Mouse (Mus musculus): ENCODE data around the gene Ifnk. TPM values are rescaled to one million over a fixed set of nuclear protein-coding genes. Genes with fewer than 3 reads are reported as not detected.
A peak's percentile ranks its signal among the peaks of the same experiment; 100 is the strongest.

Gene Ifnk
- total RNA-seq, 2 experiments from 2014 or later: not detected

DNA sequence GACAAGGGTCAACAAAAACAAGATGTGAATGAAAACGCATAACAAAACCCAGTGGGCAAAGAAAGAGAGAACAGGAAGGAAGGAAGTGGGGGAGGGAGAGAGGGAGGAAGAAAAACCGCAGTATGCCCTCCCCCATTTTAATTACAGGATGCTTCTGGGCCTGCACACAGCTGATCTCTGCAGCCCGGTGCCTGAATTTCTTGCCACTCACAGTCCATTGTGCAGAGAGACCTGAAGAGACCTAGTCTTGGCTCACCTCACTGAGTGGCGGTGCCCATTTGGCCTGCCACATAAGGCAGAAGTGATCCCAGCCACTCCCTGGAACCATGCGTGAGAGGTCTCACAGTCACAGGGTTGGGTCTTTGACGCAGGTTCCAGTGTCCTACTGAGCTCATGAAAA, 13.8 kb upstream of the Ifnk start:
- DNase-seq (ENCODE audit: low spot score in 2 of 2): no peak

- DNase-seq (ENCODE audit: low spot score in 2 of 2): no peak
These were observed 11.5 kb upstream of the Ifnk start for GRCm38 (mm10) chr4:35140317-35140716.

- DNase-seq (ENCODE audit: low spot score in 2 of 2): no peak
These were observed 8.3 kb upstream of the Ifnk start for GRCm38 (mm10) chr4:35143472-35144102.

DNA sequence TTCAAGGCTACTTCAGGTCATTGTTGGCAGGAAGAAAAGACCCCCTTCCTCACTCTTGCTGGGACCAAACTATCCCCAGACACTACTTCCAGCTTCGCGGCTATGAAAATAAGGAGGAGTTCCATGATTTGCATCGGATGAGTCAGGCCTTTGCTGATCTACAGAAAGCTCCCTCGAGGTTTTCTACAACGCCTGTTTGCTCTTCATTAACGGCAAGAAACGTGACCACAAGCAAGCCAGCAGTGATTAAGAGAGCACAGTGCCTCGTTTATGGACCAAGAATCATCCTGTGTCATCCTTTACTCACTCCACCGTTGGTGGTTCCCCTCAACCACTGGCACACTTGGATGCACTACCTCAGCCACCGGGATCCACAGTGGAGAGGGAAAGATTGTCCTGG, 6.1 kb upstream of the Ifnk start:
- DNase-seq (ENCODE audit: low spot score in 2 of 2): no peak

- DNase-seq (ENCODE audit: low spot score in 2 of 2): no peak
These were observed 5.3 kb upstream of the Ifnk start for GRCm38 (mm10) chr4:35146597-35146996.

GRCm38 (mm10) chr4:35148326-35148725, 3.5 kb upstream of the Ifnk start:
- no peak for DNase-seq (ENCODE audit: low spot score in 2 of 2)

GRCm38 (mm10) chr4:35150706-35151105, 1.1 kb upstream of the Ifnk start:
- DNase-seq (ENCODE audit: low spot score in 2 of 2): no peak

- no peak for DNase-seq (ENCODE audit: low spot score in 2 of 2)
These were observed 2.2 kb downstream of the Ifnk start for GRCm38 (mm10) chr4:35154051-35154450.

- no peak for DNase-seq (ENCODE audit: low spot score in 2 of 2)
These were observed 3.5 kb downstream of the Ifnk start for GRCm38 (mm10) chr4:35155132-35155922.

DNA sequence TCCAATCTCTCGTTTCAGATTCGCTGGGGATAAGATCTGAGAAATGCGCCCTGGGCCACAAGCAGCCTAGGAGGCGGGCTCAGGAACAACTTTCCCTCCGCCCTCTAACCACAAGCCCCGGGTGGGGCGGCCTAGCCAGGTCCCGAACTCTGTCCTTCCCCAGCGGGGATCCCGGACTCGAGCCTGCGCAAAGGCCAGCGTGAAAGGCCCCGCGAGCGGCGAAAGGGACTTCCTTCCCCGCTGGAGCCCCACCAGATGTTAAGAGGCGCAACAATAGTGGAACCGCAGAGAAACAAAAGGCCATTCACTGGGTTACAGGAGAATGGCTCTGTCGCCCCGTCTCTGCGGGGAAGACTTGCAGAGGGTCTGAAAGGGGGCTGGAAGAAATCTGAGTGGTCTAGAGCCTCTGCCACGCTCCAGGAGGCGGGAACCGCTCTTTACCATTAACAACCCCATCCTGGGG, 4.3 kb downstream of the Ifnk start:
- DNase-seq (ENCODE audit: low spot score in 2 of 2): peak in 1 of 2 experiments; percentile 7

DNA sequence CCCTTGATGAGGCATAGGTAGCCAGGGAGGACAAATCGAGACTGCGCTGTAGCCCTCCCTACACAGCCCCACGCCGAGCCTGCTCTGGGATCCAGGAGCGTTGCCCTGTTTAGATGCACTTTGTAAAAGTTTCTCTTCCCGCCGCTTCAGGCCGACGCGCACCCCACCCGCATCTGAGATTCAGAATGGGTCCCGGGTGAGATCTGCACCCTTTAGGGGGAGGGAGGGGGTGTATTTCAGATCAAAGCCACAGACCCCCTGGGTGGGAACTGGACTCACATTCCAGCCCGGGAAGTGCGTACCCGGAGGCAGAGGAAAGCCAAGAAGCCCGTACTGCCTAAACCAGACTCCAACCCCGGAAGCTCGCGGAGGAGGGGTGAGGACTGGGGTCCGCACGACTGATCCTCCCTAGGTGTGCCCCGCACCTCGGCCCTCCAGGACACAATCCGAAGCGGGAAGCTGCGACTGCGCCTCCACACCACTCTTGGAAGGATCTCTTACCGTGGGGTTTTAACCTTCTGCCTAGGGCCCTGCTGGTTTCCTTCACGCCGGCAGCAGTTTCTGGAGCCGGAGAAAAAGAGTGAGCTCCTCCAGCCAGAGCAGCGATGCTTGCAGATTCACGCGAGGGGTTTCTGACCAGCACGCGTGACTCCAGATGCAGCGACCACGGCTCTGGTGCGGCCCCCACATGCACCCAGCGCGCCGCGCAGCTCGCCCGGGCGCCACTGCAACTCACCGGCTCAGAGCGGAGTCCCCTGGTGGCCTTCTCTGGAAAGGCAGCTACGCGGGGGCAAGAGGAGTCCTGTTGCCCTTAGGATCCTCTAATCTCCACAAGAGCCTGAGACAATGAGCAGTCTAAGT, 5.1 kb downstream of the Ifnk start, which contains the start of gene Mob3b:
Mob3b (minus strand) TSS at position 734 of the 861 bp plus-strand sequence.
- DNase-seq (ENCODE audit: low spot score in 2 of 2): peak; percentile 78 to 84

- no peak for DNase-seq (ENCODE audit: low spot score in 2 of 2)
These were observed 6.0 kb downstream of the Ifnk start for GRCm38 (mm10) chr4:35157815-35158214.

DNA sequence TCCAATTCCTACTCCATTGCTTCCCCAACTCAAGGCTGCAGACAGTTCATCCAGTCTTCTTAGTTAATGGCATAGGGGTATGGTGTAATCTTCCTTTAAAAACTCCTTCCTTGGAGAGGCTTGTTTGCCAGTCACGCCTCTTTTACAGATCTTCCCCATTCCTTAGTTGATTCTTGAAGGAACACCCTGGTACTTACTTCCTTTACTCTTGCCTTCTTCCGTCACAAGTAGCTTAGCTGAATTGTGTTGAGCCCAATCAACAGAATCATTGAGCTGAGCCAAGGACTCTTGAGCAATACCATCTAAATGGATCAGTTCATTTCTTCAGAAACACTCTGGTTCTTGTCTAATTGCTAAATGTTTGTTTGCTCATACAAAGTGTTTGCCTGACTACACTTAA, 13.4 kb downstream of the Ifnk start:
- DNase-seq (ENCODE audit: low spot score in 2 of 2): no peak

DNA sequence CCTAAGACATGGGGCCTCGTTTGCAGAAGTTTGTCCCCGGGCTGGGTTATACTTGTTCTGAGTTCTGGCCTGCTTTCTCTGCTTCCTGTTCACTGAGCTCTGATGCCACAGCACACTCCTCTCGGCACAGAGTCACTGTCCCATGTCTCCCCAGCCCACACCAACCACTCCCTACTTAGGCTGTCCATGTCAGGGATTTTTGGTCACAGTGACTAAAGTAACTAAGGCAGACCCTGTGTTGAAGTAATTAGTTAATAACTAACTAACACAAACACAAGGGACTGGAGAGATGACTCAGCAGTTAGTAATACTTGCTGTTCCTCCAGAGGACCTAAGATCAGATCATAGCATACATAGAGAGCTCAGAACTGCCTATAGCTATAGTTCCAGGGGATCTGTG, 14.1 kb downstream of the Ifnk start:
- DNase-seq (ENCODE audit: low spot score in 2 of 2): no peak

GRCm38 (mm10) chr4:35167855-35168254, 16.0 kb downstream of the Ifnk start:
- DNase-seq (ENCODE audit: low spot score in 2 of 2): no peak

GRCm38 (mm10) chr4:35169571-35170125, 17.8 kb downstream of the Ifnk start:
- DNase-seq (ENCODE audit: low spot score in 2 of 2): no peak

GRCm38 (mm10) chr4:35172471-35172870, 20.6 kb downstream of the Ifnk start:
- no peak for DNase-seq (ENCODE audit: low spot score in 2 of 2)

DNA sequence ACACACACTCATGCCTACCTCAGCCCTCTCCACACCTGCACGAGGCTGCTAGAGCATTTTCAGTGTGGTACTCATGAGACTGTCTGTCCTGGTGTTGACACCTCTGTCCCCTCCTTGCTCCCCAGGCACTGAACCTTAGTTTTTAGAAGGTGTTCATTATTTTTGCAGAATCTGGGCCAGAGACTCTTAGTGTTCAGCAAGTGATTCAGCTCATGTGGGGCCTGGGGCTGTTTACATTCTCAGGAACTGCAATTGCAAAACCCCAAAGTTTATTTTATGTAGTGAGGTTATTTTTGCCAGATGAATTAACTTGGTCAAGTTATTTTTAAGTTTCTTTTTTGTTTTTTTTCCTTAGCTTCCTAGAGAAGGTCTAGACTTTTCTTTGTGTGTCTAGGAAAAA, 21.7 kb downstream of the Ifnk start:
- no peak for DNase-seq (ENCODE audit: low spot score in 2 of 2)

DNA sequence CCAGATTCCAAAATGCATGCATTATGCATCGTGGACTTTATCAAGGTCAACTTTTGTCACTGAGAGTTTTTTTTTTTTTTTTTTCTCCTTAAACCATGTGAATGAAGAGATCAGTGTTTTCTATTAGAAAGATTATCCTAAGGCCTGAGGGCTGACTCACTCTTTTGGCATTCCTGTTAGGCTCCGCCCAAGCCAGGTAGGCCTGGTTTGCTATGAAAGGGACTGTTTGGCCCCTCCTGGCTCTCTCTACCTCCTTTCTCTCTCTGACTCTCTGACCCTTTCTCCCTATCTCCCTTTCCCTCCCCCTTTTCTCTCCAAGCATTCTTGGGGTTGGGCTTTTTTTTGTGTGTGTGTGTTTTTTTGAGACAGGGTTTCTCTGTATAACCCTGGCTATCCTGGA, 23.7 kb downstream of the Ifnk start:
- no peak for DNase-seq (ENCODE audit: low spot score in 2 of 2)

GRCm38 (mm10) chr4:35177926-35178645, 26.2 kb downstream of the Ifnk start:
- DNase-seq (ENCODE audit: low spot score in 2 of 2): no peak

Measured in layer of hippocampus, postnatal 14 days (tissue).